In genomic region chr3:136862051-136862837, GRCm38 (mm10) we compare ENCODE assay signal across 10 mouse cellular contexts.
A peak's percentile ranks its signal among the peaks of the same experiment; 100 is the strongest.
DNase-seq lines count a peak whose midpoint lies in the region; ATAC-seq and TF ChIP-seq lines count a peak whose summit lies in the region.
"Had no signal": no experiment of that assay in that cellular context is flagged by ENCODE, and none has a peak within 500 bp of the region (broad histone marks: within the 10 kb centered on the region; RNA-seq: fewer than 3 reads in every experiment).

No protein-coding gene starts in this region.

- H3K9me3 ChIP-seq in kidney, embryonic 15.5 days (replicated peaks): no peaks in the 10 kb centered on the region
- H3K9me3 ChIP-seq: liver, embryonic 12.5 days had no signal

- H3K27ac ChIP-seq in kidney, adult 2 months (ENCODE audit: insufficient read depth, low read depth, low read length): no peak overlapping the region
- H3K27ac ChIP-seq in kidney, embryonic 15.5 days: no peak overlapping the region
- H3K27ac ChIP-seq: liver, embryonic 12.5 days had no signal

- peak; percentile 44 for DNase-seq in adrenal gland, adult 2 months
- DNase-seq in adrenal gland, postnatal 4 days (ENCODE audit: low spot score in 2 of 2): no peak
- peak; percentile 49 for DNase-seq in kidney, adult 2 months
- peak; percentile 18 for DNase-seq in lung, postnatal 25 days (ENCODE audit: low spot score)
- DNase-seq in lung, postnatal 14 days: no peak
- DNase-seq in neural tube, embryonic 10.5 days (ENCODE audit: extremely low spot score, low spot score): no peak
- no peak for DNase-seq in thymus, postnatal 36 days
- DNase-seq: cerebellum, postnatal 10 days had no signal

- no peaks in the 10 kb centered on the region for H3K27me3 ChIP-seq in kidney, adult 2 months (replicated peaks; ENCODE audit: control insufficient read depth, insufficient read depth, low read length)
- H3K27me3 ChIP-seq in kidney, embryonic 15.5 days: no peaks in the 10 kb centered on the region
- H3K27me3 ChIP-seq: liver, embryonic 12.5 days had no signal

- H3K4me3 ChIP-seq in kidney, adult 2 months (ENCODE audit: insufficient read depth, low read depth, low read length): no peak overlapping the region
- H3K4me3 ChIP-seq in kidney, embryonic 15.5 days (replicated peaks): no peak overlapping the region
- H3K4me3 ChIP-seq: liver, embryonic 12.5 days had no signal

- no peak overlapping the region for H3K4me2 ChIP-seq in kidney, embryonic 15.5 days
- H3K4me2 ChIP-seq: liver, embryonic 12.5 days had no signal

- no peaks in the 10 kb centered on the region for H3K36me3 ChIP-seq in kidney, adult 2 months (ENCODE audit: control insufficient read depth, insufficient read depth, low read length)
- H3K36me3 ChIP-seq in kidney, embryonic 15.5 days: no peaks in the 10 kb centered on the region
- H3K36me3 ChIP-seq: liver, embryonic 12.5 days had no signal

- no peak for TF ChIP-seq CTCF in kidney, adult 2 months (conservative IDR thresholded peaks at IDR 0.05; ENCODE audit: insufficient read depth, insufficient read length, low read depth, low read length)

- peaks cover 3% of the 10 kb centered on the region; the same call in 1 of the 2 replicates for H3K4me1 ChIP-seq in kidney, adult 2 months (ENCODE audit: control insufficient read depth, insufficient read depth, low read length)
- H3K4me1 ChIP-seq in kidney, embryonic 15.5 days: 0 out of 2 replicates have a peak, but pooled peaks cover 3% of the 10 kb centered on the region
- H3K4me1 ChIP-seq: liver, embryonic 12.5 days had no signal

- no peak for ATAC-seq in kidney, embryonic 15.5 days (replicated peaks; ENCODE audit: low FRiP score)
- ATAC-seq: liver, embryonic 12.5 days had no signal

- no peak for TF ChIP-seq POLR2A in kidney, adult 2 months (IDR thresholded peaks at IDR 0.05; ENCODE audit: low read depth, low read length)

- WGBS in kidney, adult 2 months: 46% methylated on average over 11 of the region's 11 CpGs
- 55% methylated on average over 11 of the region's 11 CpGs for WGBS in kidney, embryonic 15.5 days

- H3K9ac ChIP-seq in kidney, embryonic 15.5 days: no peak overlapping the region
- H3K9ac ChIP-seq: liver, embryonic 12.5 days had no signal

Comparison
In these comparisons a context has a peak if more than half of its experiments do, and no peak if none do; other contexts are left out.
1. DNase-seq: peak in adrenal gland, adult 2 months (single experiment), kidney, adult 2 months (single experiment) and lung, postnatal 25 days (single experiment); none in adrenal gland, postnatal 4 days (0 of 2), lung, postnatal 14 days (single experiment), neural tube, embryonic 10.5 days (single experiment) and thymus, postnatal 36 days (0 of 2).